Mouse (Mus musculus) hematopoietic stem cell, adult 5-6 weeks (primary cell): Measurements from ENCODE around the gene Gpx8. TPM values are rescaled to one million over a fixed set of nuclear protein-coding genes. Genes with fewer than 3 reads are reported as not detected.

Experiments
- ATAC-seq, 2 experiments: fragments of 125-278 bp in 1 of 2; replicated peaks in 1 of 2; 2 replicates each; pipeline ENCODE4 v1.8.0; 2016 to 2017; ENCODE audit warnings: inconsistent platforms in 2 of 2, mild to moderate bottlenecking in 2 of 2, moderate number of reproducible peaks in 2 of 2, low read depth in 1 of 2, moderate TSS enrichment in 1 of 2; ENCODE audit not compliant: low FRiP score in 2 of 2, poor library complexity in 2 of 2, severe bottlenecking in 2 of 2, insufficient read depth in 1 of 2, low TSS enrichment in 1 of 2
- total RNA-seq: library from RNA; stranded (forward); fragments of 172-1452, 232-1000 nt; gene quantifications from 2 replicates; pipeline ENCODE4 v1.2.3, GENCODE M21; 2017

The Gpx8 gene
- not detected in 2 replicates for total RNA-seq

GRCm38 (mm10) chr13:113046211-113046883 lies at the start of gene Gpx8:
Gene Gpx8 (minus strand): TSS chr13:113046410.
- peak; percentile 65 to 71; a peak in 2 of 4 replicates for ATAC-seq

- ATAC-seq, result no peak
These were observed 48.4 kb upstream of the Gpx8 start for GRCm38 (mm10) chr13:113094618-113095017.

DNA sequence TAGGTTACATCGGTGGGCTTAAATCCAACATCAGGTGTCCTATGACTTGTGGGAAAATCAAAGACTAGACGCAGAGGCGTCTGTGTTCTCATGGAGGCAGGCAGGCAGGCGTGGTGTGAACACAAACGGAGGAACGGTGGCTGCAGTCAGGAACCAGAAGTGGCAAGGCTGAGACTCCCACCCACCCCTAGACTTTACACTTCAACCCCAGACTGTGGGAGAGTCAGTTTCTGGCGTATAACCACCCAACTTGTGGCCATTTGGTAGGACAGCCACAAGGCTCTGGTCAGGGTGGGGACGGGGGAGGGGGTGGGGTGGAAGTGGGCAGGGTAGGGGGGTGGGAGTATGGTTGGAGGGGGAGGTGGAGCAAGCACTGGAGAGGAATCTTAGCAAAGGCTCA lies 44.3 kb upstream of the Gpx8 start:
- no peak for ATAC-seq

GRCm38 (mm10) chr13:113087226-113088017 lies 41.2 kb upstream of the Gpx8 start:
- ATAC-seq, result no peak

DNA sequence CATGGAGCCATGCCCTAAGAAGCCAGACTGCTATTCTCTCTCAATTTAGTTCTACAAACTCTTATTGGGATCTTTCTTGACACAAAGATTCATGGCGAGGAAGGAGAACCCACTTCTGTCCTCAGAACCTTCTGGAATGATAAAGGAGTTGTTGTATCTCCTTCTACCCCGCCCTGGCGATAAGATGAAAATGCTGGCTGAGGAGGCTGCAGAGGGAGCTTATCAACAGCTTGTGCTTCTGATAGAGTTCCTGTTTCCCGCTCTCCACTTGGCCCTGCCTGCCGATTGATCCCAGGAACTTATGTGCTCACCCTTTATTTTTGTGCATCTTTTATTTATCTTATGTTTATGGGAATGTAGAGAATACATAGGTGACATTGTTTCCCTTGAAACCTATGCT lies 38.5 kb upstream of the Gpx8 start:
- no peak for ATAC-seq

DNA sequence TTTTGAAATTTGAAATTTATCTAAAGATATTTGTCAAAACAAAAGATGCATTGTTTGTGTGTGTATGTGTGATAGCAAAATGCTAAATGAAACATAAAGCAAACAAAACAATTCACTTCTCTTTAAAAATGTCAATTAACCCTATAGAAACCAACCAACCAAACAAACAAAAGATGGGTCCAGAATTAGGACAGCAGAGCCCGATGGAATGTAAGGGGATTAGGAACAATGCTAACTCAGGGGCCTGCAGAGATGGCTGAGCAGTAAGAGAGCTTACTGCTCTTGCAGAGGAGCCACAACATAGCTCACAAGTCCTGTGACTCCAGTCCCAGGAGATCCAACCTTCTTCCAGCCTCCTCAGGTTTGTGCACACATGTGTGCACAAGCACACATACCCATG lies 35.9 kb upstream of the Gpx8 start:
- no peak for ATAC-seq

- no peak for ATAC-seq
These were observed 32.8 kb upstream of the Gpx8 start for GRCm38 (mm10) chr13:113079021-113079420.

DNA sequence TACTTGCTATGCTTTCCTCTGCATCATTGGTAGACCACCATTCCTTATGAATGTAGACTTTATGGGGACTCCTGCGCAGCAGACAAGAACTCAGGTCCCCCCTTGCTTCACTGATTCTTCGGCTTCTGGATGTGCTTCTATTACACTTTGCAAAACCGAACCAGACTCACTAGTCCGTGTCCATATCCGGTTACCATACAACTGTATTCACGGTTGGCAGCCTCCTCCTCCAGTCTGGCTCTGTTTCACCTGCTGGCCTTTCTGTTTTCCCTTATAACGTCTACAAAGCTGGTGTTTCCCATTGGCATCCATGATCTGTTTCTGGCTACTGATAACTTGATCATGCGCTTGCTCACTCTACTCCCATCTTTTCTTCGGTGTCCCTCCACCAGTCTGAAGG lies 18.3 kb upstream of the Gpx8 start:
- ATAC-seq, result no peak

DNA sequence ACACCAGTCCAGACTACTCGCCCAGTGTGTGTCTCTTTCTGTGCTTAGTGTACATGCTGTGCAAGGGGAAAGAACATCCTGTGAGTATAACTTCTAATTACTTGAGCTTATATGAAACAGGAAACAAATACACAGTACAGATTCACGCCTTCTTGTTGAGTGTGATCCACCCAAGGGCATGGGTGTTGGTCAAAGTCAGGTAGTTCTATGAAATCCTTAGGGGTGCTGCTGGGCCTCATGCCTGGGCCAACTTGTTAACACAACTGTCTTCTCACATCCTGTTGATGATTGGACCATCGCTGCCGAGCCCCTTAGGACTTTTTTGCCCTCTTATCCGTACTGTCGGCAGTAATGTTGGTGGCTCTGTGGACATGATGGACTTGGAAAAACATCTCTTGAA lies 15.5 kb upstream of the Gpx8 start:
- no peak for ATAC-seq

- no peak for ATAC-seq
These were observed 9.6 kb upstream of the Gpx8 start for GRCm38 (mm10) chr13:113055826-113056225.

GRCm38 (mm10) chr13:113054230-113054629 lies 8.0 kb upstream of the Gpx8 start:
- ATAC-seq, result peak; percentile 53 to 59

DNA sequence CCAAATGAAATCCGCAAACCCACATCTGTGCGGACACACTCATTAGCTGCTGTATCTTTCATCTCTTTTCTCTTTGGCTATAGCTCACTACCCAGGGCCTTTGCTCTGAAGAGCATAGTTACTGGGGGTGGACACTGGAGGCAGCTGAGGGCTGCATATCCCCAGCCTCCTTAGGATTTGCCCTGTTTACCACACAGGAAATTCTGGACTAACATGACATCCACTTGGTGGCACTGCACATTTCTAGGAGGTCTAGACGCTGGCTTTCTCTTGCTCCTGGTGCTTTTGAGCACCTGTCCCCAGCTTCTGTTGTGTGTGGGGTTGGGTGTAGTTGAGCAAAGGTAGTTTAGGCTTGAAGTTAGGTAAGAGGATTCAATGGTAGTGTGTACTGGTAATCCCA lies 1.4 kb upstream of the Gpx8 start:
- ATAC-seq, result no peak

GRCm38 (mm10) chr13:113047018-113047417 lies 808 bp upstream of the Gpx8 start:
- ATAC-seq, result no peak

GRCm38 (mm10) chr13:113045458-113046110 lies 626 bp downstream of the Gpx8 start:
- no peak for ATAC-seq

GRCm38 (mm10) chr13:113044876-113045275 lies 1.3 kb downstream of the Gpx8 start:
- ATAC-seq, result no peak

DNA sequence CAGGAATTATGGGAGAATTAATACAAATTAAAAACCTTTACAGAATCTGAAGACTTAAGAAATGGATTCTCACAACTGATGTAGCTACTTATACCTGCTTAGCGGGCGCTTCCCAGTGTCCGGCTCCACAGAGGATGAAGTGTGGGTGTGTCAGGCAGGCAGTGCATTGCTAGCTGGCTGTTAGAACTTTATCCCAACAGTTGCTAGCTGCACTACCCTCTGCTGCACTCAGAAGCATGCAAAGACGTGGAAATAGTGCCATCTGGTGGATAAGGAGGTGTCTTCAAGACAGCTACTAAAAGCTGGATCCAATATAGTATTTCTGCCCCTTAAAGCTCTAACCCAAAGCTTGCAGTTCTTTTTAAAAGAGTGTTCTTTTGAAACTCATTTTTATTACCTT lies 10.4 kb downstream of the Gpx8 start:
- peak; percentile 80 to 85 for ATAC-seq

GRCm38 (mm10) chr13:113034950-113035421 lies 11.2 kb downstream of the Gpx8 start, which contains the start of gene Cdc20b:
Gene Cdc20b (plus strand): TSS chr13:113035111.
- ATAC-seq, result peak; percentile 33 to 47; a peak in 3 of 4 replicates

GRCm38 (mm10) chr13:113034271-113034886 lies 11.8 kb downstream of the Gpx8 start:
- no peak for ATAC-seq
